Mouse (Mus musculus): ENCODE measurements at regions not wholly inside any gene's neighbourhood (a gene's known extent, or its start where the extent isn't known, plus 50 kb on each side); places are given as distances from the start of the nearest gene placed in this dataset.

DNA sequence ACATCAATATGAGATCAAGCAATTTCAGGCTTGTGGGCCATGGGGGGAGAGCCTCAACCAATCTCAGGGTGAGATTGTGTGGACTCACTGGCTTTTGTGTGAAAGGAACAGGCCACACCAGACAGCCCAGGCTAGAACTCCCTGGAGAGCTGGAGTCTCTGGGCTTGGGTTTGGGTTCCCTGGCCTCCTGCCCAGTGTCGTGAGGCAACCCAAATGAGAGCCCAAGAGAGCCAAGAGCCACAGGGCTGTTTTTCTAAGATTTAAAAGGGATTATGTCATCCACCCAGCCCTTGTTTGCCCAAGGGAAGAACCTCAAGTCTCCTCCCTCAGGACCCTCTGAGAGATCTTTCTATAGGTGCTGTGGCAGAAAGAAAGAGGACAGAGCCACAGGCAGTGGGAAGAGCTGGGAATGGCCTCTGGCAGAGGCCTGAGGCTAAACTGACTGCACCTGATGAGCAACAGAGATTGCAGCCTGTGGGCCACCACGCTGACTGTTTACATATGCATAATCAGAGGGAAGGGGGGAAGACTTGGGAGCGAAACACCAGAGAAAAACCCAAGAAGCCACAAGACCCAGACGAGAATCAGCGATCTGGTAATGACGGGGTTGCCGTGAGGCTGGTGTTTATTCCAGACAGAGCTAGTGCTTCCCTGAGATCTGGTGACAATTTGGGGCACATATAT is 92.1 kb downstream of the Bcl2l11 start:
- Histone ChIP-seq H3K4me1 (peaks cover 5% of the 10 kb centered on the region), H3K27ac (no peak overlapping the region), H3K36me3 (replicated peaks) (no peaks in the 10 kb centered on the region), H3K4me3 (no peak overlapping the region), H3K9me3 (no peaks in the 10 kb centered on the region), H3K27me3 (ENCODE audit: poor library complexity, severe bottlenecking) (no peaks in the 10 kb centered on the region)
- no peak for DNase-seq (ENCODE audit: extremely low spot score, low spot score)
- WGBS = 67% methylated on average over 7 of the region's 7 CpGs

DNA sequence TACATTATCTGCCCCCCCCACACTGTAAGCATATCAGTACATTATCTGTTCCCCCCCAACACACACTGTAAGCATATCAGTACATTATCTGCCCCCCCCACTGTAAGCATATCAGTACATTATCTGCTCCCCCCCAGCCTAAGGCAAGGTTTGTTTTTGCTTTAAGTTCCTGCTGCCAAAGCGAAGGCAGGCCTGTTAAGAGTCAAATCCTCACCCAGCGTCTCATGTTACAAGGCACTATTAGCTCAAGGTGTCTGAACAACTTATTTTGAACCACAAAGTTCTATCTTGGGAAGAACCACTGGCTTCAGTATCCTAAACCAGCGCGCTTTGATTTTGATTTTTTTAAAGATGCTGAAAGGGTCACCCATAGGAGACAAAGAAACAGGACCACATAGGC is 93.1 kb downstream of the Bcl2l11 start:
- DNase-seq (ENCODE audit: extremely low spot score, low spot score) = no peak
- 78% methylated on average over 4 of the region's 4 CpGs for WGBS
- Histone ChIP-seq H3K36me3 (replicated peaks) (no peaks in the 10 kb centered on the region), H3K9me3 (no peaks in the 10 kb centered on the region), H3K4me1 (peaks cover 5% of the 10 kb centered on the region), H3K4me3 (no peak overlapping the region), H3K27me3 (ENCODE audit: poor library complexity, severe bottlenecking) (no peaks in the 10 kb centered on the region), H3K27ac (no peak overlapping the region)

DNA sequence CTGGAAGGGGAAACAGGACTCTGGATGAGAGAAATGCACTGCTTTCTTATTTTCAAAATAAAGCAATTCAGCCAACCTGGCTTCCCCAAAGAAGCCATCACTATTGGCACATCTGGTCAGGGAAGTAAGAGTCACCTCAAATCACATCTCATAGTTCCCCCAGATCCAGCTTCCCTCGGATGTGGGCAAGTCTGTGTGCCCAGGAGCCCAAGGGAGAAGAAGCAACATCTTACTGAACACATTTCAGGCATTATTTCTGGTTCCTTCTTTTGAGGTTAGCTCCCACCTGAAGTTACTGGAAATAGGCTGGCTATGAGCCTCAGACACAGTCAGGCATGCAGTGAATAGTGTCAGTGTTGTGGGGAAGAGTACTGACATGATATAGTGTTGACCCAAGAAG is 95.2 kb downstream of the Bcl2l11 start:
- Histone ChIP-seq H3K9me3 (no peaks in the 10 kb centered on the region), H3K27ac (no peak overlapping the region), H3K27me3 (ENCODE audit: poor library complexity, severe bottlenecking) (no peaks in the 10 kb centered on the region), H3K4me3 (no peak overlapping the region), H3K4me1 (peaks cover 5% of the 10 kb centered on the region), H3K36me3 (replicated peaks) (no peaks in the 10 kb centered on the region)
- no peak for DNase-seq (ENCODE audit: extremely low spot score, low spot score)
- WGBS = 77% methylated on average over 1 of the region's 1 CpGs

DNA sequence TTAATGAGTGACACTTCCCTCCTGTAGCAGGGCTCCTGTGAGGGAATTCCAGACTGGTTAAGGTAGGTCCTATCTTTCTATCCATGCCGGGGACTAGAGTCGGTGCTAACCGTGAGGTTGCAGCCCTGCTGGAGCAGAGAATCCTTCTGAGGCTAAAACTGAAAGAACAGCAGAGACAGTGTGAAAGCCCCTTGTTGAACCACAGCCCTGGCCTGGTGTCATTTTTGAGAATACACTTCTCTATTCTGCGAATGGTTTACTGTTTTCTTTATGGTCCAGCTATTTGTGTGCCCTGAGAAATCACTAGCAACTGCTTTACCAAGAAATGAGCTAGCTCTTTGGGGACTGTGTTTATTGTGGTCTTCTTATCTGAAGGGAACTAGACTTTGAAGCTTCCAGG is 95.8 kb downstream of the Bcl2l11 start:
- Histone ChIP-seq H3K27ac (no peak overlapping the region), H3K36me3 (replicated peaks) (no peaks in the 10 kb centered on the region), H3K27me3 (ENCODE audit: poor library complexity, severe bottlenecking) (no peaks in the 10 kb centered on the region), H3K4me1 (peaks cover 5% of the 10 kb centered on the region), H3K9me3 (no peaks in the 10 kb centered on the region), H3K4me3 (no peak overlapping the region)
- no peak for DNase-seq (ENCODE audit: extremely low spot score, low spot score)
- WGBS = 93% methylated on average over 4 of the region's 4 CpGs

DNA sequence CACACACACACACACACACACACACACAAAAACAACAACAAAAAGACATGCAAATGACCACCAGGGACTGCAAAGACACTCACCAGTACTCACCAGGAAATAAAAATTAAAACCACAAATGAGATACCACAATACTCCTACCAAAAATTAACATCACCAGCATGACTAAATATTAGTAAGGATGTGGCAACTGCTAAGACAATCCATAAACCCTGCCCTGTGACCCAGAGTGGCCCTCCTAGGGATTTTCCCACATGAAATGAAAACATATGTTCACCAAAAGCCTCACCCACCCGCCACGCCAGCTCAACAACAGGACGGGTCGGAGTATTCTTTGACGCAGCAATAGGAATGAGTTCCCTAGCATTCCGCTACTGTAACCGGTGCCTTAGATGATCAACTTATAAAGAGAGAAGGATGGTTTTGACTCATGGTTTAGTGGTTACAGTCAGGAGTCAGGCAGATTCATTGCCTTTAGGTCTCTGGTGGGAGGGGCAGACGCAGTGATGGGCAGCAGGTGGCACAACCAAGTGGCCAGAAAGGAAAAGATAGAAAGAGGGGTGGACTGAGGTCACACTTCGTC is 100.7 kb downstream of the Bcl2l11 start:
- Histone ChIP-seq H3K27me3 (ENCODE audit: poor library complexity, severe bottlenecking) (no peaks in the 10 kb centered on the region), H3K36me3 (replicated peaks) (no peaks in the 10 kb centered on the region), H3K4me1 (no peaks in the 10 kb centered on the region), H3K4me3 (no peak overlapping the region), H3K27ac (no peak overlapping the region), H3K9me3 (no peaks in the 10 kb centered on the region)
- 91% methylated on average over 9 of the region's 9 CpGs for WGBS
- no peak for DNase-seq (ENCODE audit: extremely low spot score, low spot score)

DNA sequence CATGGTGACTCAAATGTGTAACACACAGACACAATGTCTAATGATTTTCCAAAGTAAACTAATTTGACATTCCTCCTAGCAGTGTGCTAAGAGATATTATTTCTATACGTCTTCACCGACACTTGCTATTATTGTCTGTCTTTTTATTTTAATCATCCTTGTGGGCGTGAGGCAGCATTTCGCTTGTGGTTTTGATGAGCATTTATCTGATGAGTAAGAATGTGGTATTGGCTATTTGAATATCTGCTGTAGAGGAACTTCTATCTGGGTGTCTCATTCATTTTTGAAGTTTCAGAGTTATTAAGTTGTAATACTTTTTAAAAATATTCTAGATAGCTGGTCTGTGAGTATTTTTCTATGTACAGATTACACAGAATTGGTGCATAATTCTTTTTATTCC is 103.9 kb downstream of the Bcl2l11 start:
- no peak overlapping the region for H3K4me3 ChIP-seq
- no peaks in the 10 kb centered on the region for H3K27me3 ChIP-seq (ENCODE audit: poor library complexity, severe bottlenecking)
- WGBS = 94% methylated on average over 4 of the region's 4 CpGs
- DNase-seq (ENCODE audit: extremely low spot score, low spot score) = no peak
- no peaks in the 10 kb centered on the region for H3K9me3 ChIP-seq
- H3K36me3 ChIP-seq (replicated peaks) = no peaks in the 10 kb centered on the region
- H3K4me1 ChIP-seq = peaks cover 4% of the 10 kb centered on the region; the same call in 1 of the 2 replicates
- no peak overlapping the region for H3K27ac ChIP-seq

DNA sequence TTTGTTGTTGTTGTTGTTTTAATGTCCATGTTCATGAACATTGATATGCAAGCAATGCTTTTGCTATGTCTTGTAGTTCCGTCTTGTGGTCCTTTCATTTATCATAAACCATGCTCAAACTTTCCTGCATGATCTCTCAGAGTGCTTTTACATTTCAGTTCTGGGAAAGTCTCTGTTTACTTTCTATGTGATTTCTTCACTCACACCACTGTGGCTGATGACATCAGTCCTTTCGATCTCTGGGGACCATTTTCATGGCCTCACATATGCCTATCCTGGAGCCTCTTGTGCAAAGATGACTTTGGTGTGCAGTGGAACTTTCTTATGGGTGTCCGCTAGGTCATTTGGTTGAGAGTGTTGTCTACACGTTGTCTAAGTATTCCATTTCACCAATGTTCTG is 105.1 kb downstream of the Bcl2l11 start:
- WGBS = 95% methylated on average over 4 of the region's 4 CpGs
- no peaks in the 10 kb centered on the region for H3K36me3 ChIP-seq (replicated peaks)
- H3K9me3 ChIP-seq = no peaks in the 10 kb centered on the region
- H3K4me1 ChIP-seq = peaks cover 4% of the 10 kb centered on the region; the same call in 1 of the 2 replicates
- H3K27me3 ChIP-seq (ENCODE audit: poor library complexity, severe bottlenecking) = no peaks in the 10 kb centered on the region
- no peak overlapping the region for H3K4me3 ChIP-seq
- no peak overlapping the region for H3K27ac ChIP-seq
- no peak for DNase-seq (ENCODE audit: extremely low spot score, low spot score)

DNA sequence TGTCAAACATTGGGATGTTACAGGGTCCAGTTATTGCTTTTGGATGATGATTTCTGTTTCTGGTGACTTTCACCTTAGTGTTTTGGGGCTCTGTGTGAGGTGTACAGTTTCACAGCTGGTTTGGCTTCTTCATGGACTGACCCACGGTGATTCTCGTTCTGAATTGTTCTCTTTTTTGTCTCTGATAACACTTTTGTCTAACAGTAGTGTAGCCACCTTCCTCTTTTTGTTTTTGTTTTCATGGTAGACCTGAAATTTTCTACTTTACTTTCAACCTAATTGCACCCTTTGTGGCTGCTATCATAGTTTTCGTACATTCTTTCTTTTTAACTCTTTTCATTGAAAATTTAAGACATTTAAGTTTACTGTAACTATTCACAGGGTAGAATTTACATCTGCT is 105.5 kb downstream of the Bcl2l11 start:
- no peak for DNase-seq (ENCODE audit: extremely low spot score, low spot score)

DNA sequence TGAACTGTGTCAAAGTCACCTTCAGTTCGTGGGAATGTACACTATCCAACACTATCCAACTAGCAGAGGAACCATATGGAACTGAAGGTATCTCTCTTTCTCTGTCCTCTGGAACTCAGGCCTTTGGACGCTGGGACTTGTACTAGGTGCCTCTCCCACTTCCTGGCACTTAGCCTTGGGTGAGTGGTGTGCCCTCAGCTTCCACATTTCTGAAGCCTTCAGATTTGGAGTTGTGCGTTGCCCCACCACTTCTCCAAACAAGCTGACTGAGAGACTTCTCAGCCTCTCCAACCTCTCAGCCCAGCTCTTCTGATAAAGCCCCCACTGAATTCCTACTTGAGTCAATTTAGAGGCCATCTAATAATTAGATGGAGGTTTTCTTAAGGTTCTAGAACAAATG is 106.2 kb downstream of the Bcl2l11 start:
- no peaks in the 10 kb centered on the region for H3K9me3 ChIP-seq
- H3K36me3 ChIP-seq (replicated peaks) = no peaks in the 10 kb centered on the region
- H3K4me1 ChIP-seq = peaks cover 4% of the 10 kb centered on the region; the same call in 1 of the 2 replicates
- no peaks in the 10 kb centered on the region for H3K27me3 ChIP-seq (ENCODE audit: poor library complexity, severe bottlenecking)
- H3K4me3 ChIP-seq = no peak overlapping the region
- 89% methylated on average over 3 of the region's 3 CpGs for WGBS
- DNase-seq (ENCODE audit: extremely low spot score, low spot score) = no peak
- no peak overlapping the region for H3K27ac ChIP-seq

More for the DNA sequence above, 105.5 kb downstream of the Bcl2l11 start:
- no peaks in the 10 kb centered on the region for H3K9me3 ChIP-seq
- WGBS = 84% methylated on average over 3 of the region's 3 CpGs
- no peak overlapping the region for H3K27ac ChIP-seq
- H3K4me3 ChIP-seq = no peak overlapping the region
- H3K36me3 ChIP-seq (replicated peaks) = no peaks in the 10 kb centered on the region
- H3K27me3 ChIP-seq (ENCODE audit: poor library complexity, severe bottlenecking) = no peaks in the 10 kb centered on the region
- H3K4me1 ChIP-seq = peaks cover 4% of the 10 kb centered on the region; the same call in 1 of the 2 replicates

DNA sequence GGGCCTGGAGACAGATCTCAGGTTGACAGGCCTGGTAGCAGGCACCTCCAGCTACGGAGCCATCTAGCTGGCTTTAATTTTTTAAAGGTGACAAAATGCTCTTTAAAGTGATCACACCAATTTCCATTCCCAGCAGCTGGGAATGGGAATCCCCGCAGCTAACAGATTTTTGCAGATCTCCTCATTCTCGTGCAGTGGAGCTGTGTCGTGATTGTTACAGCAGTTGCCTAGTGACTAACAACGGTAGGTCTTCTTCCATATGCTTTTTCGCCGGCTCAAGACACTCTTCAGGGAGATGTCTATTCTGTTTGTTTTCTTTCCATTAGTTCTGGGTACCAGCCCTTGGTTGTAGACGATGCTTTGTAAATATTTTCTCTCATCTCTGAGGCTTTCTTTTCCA is 109.3 kb downstream of the Bcl2l11 start:
- H3K4me3 ChIP-seq = no peak overlapping the region
- H3K36me3 ChIP-seq (replicated peaks) = no peaks in the 10 kb centered on the region
- no peak for DNase-seq (ENCODE audit: extremely low spot score, low spot score)
- WGBS = 74% methylated on average over 8 of the region's 8 CpGs
- no peaks in the 10 kb centered on the region for H3K9me3 ChIP-seq
- no peak overlapping the region for H3K27ac ChIP-seq
- peaks cover 5% of the 10 kb centered on the region for H3K4me1 ChIP-seq
- no peaks in the 10 kb centered on the region for H3K27me3 ChIP-seq (ENCODE audit: poor library complexity, severe bottlenecking)

DNA sequence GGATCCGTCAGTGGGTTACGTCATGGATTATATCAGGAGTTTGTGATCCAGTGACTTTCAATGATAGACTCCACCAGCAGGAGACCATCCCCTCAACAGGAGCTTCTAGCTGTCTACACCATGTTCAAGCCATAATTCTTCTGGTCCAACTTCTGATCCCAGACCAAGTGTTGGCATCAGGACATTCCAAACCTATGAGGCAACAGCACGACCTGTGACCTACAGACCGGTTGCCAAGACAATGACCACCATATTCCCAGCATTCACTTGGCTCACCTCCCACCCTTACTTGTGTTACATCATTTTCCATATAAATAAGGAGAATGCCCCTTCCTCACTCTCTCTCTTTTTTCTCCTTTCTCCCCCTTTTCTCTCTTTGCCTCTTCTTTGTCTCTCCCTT is 113.6 kb downstream of the Bcl2l11 start:
- WGBS = 96% methylated on average over 4 of the region's 4 CpGs
- Histone ChIP-seq H3K9me3 (no peaks in the 10 kb centered on the region), H3K27ac (no peak overlapping the region), H3K27me3 (ENCODE audit: poor library complexity, severe bottlenecking) (no peaks in the 10 kb centered on the region), H3K4me3 (no peak overlapping the region), H3K36me3 (replicated peaks) (no peaks in the 10 kb centered on the region), H3K4me1 (peaks cover 22% of the 10 kb centered on the region)
- DNase-seq (ENCODE audit: extremely low spot score, low spot score) = no peak

DNA sequence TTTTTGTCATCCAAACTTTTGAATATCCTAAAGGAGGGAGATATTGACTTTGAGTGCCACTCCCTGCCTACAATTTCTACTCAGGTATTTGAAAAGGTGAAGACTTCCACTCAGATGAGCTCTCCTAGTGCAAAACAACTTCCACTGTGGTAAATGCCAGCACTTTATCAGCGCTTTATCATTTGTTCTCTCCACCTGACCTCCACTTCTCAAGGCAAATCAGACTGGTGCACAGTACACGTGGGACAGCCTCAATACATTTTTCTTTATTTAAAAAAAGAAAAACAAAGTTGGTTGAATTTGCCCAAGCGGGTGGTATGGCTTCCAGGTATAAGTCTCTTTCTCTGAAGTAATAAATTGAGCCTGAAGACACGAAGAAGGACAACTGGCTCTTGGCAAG is 114.2 kb downstream of the Bcl2l11 start:
- no peak for DNase-seq (ENCODE audit: extremely low spot score, low spot score)
- H3K9me3 ChIP-seq = no peaks in the 10 kb centered on the region
- peaks cover 22% of the 10 kb centered on the region for H3K4me1 ChIP-seq
- peak overlapping the region; percentile 84 for H3K27ac ChIP-seq
- H3K27me3 ChIP-seq (ENCODE audit: poor library complexity, severe bottlenecking) = no peaks in the 10 kb centered on the region
- H3K4me3 ChIP-seq = no peak overlapping the region
- 56% methylated on average over 4 of the region's 4 CpGs for WGBS
- H3K36me3 ChIP-seq (replicated peaks) = no peaks in the 10 kb centered on the region

DNA sequence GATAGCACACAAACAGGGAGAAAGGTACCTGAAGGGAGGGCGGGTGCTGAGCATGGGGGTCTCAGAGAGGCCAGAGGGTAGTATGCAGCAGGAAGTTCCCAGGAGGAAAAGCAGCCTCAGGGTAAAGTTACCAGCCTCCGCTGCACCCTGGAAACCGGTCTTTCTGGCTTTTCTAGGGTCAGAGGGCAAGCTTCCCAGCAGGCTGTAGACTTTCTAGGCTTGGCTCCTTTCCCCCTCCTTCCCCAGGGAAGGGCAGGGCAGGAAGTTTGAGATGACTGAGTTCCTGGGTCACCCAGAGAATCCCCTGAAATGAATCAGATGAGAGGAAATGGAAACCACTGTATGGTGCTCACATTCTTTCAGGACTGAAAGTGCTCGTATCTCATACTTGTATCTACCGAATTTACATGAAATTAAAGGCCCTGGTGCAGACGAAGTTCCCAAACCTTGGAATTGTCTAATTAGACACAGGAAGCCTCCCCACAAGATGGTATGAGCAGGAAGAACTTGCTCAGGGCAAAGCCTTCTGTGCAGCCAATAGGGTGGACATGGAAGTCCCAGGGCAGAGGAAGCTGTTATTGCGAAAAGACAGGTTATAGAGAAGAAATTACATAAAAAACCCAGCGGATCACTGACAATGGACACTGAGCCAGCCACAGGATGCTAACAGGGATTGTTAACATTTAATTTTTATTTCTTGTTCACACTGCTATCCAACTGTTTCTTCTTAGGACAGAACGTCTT is 114.9 kb downstream of the Bcl2l11 start:
- Histone ChIP-seq H3K4me3 (no peak overlapping the region), H3K27me3 (ENCODE audit: poor library complexity, severe bottlenecking) (no peaks in the 10 kb centered on the region), H3K27ac (peak overlapping the region; percentile 84), H3K36me3 (replicated peaks) (no peaks in the 10 kb centered on the region), H3K4me1 (peaks cover 22% of the 10 kb centered on the region), H3K9me3 (no peaks in the 10 kb centered on the region)
- 17% methylated on average over 9 of the region's 9 CpGs for WGBS
- DNase-seq (ENCODE audit: extremely low spot score, low spot score) = peak; percentile 16
